Mouse (Mus musculus) natural killer cell, adult 2 months (primary cell): ENCODE results near the gene Trmt61a.
A peak's percentile ranks its signal among the peaks of the same experiment; 100 is the strongest.

Experiments
- DNase-seq, 2 experiments: peaks; one replicate each; pipeline ENCODE4 v3.0.0; 2022; ENCODE audit warnings: low spot score in 2 of 2

Trmt61a gene

DNA sequence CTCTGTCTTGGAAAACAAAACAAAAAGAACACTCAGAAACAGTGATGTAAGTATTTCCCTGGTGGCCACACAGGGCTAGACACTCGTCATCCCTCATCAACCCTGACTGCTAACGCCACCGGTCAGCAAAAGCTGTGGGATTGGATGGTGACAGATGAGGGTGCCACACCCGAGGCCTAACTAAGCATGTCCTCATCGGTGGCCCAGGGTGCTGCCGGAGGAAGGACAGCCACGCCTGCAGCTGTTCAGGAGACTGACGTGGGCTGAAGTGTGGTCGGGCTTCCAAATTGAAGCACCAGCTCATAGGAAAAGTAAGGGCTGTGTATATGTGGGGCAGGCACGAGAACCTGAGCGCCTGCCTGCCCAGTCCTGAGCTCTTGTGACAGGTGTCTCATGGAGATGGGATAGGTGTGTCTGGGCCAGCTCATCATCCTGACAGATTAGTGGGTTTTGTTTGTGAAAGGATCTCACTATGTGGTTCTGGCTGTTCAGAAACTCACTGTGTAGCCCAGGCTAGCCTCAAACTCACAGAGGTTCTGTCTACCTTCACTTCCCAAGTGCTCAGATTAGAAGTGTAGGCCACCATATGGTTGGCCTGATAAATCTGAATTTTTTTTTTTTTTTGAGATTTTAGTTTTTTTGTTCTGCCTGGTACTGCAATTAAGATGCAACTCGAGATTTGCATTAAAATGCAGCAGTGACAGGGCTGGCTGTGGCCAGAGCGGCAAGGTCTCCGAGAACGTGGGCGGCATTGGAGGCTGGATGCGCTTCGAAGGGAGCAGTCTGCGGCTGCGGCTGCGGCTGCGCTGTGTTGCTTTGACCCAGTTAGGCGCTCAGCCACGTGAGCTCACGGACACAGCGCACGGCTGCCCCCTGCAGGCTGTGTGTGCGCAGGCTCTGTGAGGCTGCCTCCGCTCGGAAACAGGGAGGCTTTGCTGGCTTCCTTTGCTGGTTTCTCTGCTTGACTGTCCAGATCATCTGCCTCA, 54.2 kb downstream of the Trmt61a start:
- peak; percentile 61 to 81 for DNase-seq

DNA sequence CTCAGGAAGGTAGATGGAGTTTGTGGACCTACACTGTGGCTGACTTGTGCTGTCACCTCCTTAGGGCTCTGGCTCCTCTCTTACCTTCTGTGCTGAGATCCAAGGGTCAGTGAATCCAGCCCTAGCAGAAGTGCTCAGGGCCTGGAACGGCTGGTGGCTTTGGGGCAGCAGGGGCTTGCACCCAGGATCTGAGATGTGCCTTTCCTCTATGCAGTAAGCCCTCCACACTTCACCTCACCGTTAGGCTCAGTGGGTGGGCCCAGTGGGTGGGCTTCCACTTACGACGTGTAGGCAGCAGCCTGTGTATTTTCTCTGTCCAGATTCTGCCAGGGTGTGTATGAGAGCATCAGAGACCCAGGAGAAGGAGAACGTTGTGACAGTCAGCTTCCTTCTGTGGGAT, 55.0 kb downstream of the Trmt61a start:
- no peak for DNase-seq
